Mouse (Mus musculus): ENCODE data around the gene Iqgap2. TPM values are rescaled to one million over a fixed set of nuclear protein-coding genes. Genes with fewer than 3 reads are reported as not detected.

Iqgap2 gene
- total and polyA plus RNA-seq, 3 experiments = 0.08 to 0.14 (median 0.11) TPM

- Histone ChIP-seq H3K4me1 (ENCODE audit: control insufficient read depth in 1 of 2, insufficient read depth in 2 of 2) (peaks cover 0 to 19% of the 10 kb centered on the region in 2 experiments; a peak in 2 of 4 replicates), H3K9me3 (replicated peaks; ENCODE audit: low read length) (no peaks in the 10 kb centered on the region), H3K79me2 (replicated peaks; ENCODE audit: control insufficient read depth, extremely low read depth, insufficient read depth, poor library complexity, severe bottlenecking) (no peaks in the 10 kb centered on the region), H3K27me3 (replicated peaks) (no peaks in the 10 kb centered on the region), H3K9ac (ENCODE audit: insufficient read depth, low read depth) (no peak overlapping the region), H3K36me3 (replicated peaks in 1 of 2; ENCODE audit: control insufficient read depth in 1 of 2, insufficient read depth in 1 of 2, low read length in 1 of 2) (no peaks in the 10 kb centered on the region), H3K4me2 (ENCODE audit: insufficient read depth, low read depth, poor library complexity, severe bottlenecking) (peak overlapping the region; percentile 31), H3K27ac (ENCODE audit: insufficient read depth, low read depth) (no peak overlapping the region), H3K4me3 (replicated peaks in 1 of 3; ENCODE audit: low read depth in 2 of 3, low read length in 2 of 3, poor library complexity in 1 of 3) (peak overlapping the region in 2 of 3 experiments; percentile 20 to 27)
- DNase-seq (ENCODE audit: extremely low read depth) = peak; percentile 74
- in situ Hi-C loops (cut with MboI; ENCODE audit: low pct_ligation_motif_present, low pct_unique_long_range_greater_than_20kb, low sequenced_read_pairs) (loop anchor here (5.0 kb wide), 1 partner anchor 152 kb away; no protein-coding TSS in a partner anchor), dilution Hi-C loops (cut with MboI; ENCODE audit: extremely low pct_ligation_motif_present, extremely low pct_unique_long_range_greater_than_20kb, low sequenced_read_pairs) (no loop called here)
- TF ChIP-seq TBP (conservative IDR thresholded peaks at IDR 0.05; ENCODE audit: low read depth, low read length) = no peak
- no peak for TF ChIP-seq JUN (IDR thresholded peaks at IDR 0.05; ENCODE audit: insufficient read depth, low read depth, low read length)
- no peak for TF ChIP-seq ZKSCAN1 (IDR thresholded peaks at IDR 0.05; ENCODE audit: borderline replicate concordance, low read depth, low read length)
- peak; percentile 56 for TF ChIP-seq ZC3H11A (IDR thresholded peaks at IDR 0.05; ENCODE audit: low read depth, low read length)
- no peak for TF ChIP-seq PAX5 (IDR thresholded peaks at IDR 0.05; ENCODE audit: low read length)
- TF ChIP-seq MXI1 (IDR thresholded peaks at IDR 0.05; ENCODE audit: low read depth, low read length) = 0 out of 2 replicates have a peak, but pooled peaks have one; percentile 40
- TF ChIP-seq UBTF (IDR thresholded peaks at IDR 0.05; ENCODE audit: low read depth, low read length) = no peak
- 0 out of 2 replicates have a peak, but pooled peaks have one; percentile 24 for TF ChIP-seq IRF4 (IDR thresholded peaks at IDR 0.05; ENCODE audit: low read depth, low read length)
- peak; percentile 42; the same call in 1 of the 2 replicates for TF ChIP-seq NELFE (IDR thresholded peaks at IDR 0.05; ENCODE audit: low read depth, low read length)
- no peak for TF ChIP-seq SIN3A (IDR thresholded peaks at IDR 0.05; ENCODE audit: low read length)
- no peak for TF ChIP-seq MAX (IDR thresholded peaks at IDR 0.05; ENCODE audit: low read length)
- peak; percentile 23; the same call in 1 of the 2 replicates for TF ChIP-seq TCF12 (IDR thresholded peaks at IDR 0.05; ENCODE audit: low read depth, low read length)
- TF ChIP-seq GABPA (IDR thresholded peaks at IDR 0.05; ENCODE audit: insufficient replicate concordance, low read depth, low read length) = no peak
- no peak for TF ChIP-seq POLR2AphosphoS2 (IDR thresholded peaks at IDR 0.05; ENCODE audit: low read depth, low read length)
- TF ChIP-seq ETS1 (conservative IDR thresholded peaks at IDR 0.05; ENCODE audit: low read depth, low read length) = 0 out of 2 replicates have a peak, but pooled peaks have one; percentile 5
- TF ChIP-seq CHD1 (IDR thresholded peaks at IDR 0.05; ENCODE audit: low read depth, low read length) = no peak
- TF ChIP-seq ELF1 (IDR thresholded peaks at IDR 0.05; ENCODE audit: low read depth, low read length) = peak; percentile 27; the same call in 1 of the 2 replicates
- TF ChIP-seq ZNF384 (IDR thresholded peaks at IDR 0.05; ENCODE audit: low read depth, low read length) = no peak
- no peak for TF ChIP-seq CHD2 (IDR thresholded peaks at IDR 0.05; ENCODE audit: low read length)
- peak; percentile 52 to 92 for TF ChIP-seq CTCF (conservative IDR thresholded peaks at IDR 0.05 in 1 of 2, IDR thresholded peaks at IDR 0.05 in 1 of 2; ENCODE audit: low read depth in 2 of 2, low read length in 2 of 2)
- TF ChIP-seq RAD21 (IDR thresholded peaks at IDR 0.05; ENCODE audit: low read depth, low read length) = peak; percentile 84
- no peak for TF ChIP-seq RCOR1 (conservative IDR thresholded peaks at IDR 0.05; ENCODE audit: low read depth, low read length)
- TF ChIP-seq POLR2A (IDR thresholded peaks at IDR 0.05; ENCODE audit: low read depth, low read length) = no peak
- 0 out of 2 replicates have a peak, but pooled peaks have one; percentile 11 for TF ChIP-seq MEF2A (IDR thresholded peaks at IDR 0.05; ENCODE audit: borderline replicate concordance, low read depth, low read length)
- TF ChIP-seq EP300 (IDR thresholded peaks at IDR 0.05; ENCODE audit: low read length) = no peak
- peak; percentile 29; the same call in 1 of the 2 replicates for TF ChIP-seq BHLHE40 (IDR thresholded peaks at IDR 0.05; ENCODE audit: low read depth, low read length)
- 0 out of 2 replicates have a peak, but pooled peaks have one; percentile 19 for TF ChIP-seq MYC (IDR thresholded peaks at IDR 0.05; ENCODE audit: low read depth, low read length)
- no peak for TF ChIP-seq HCFC1 (IDR thresholded peaks at IDR 0.05; ENCODE audit: low read depth, low read length)
- TF ChIP-seq KAT2A (IDR thresholded peaks at IDR 0.05; ENCODE audit: insufficient replicate concordance, low read length) = no peak
- no peak for TF ChIP-seq USF1 (IDR thresholded peaks at IDR 0.05; ENCODE audit: low read depth, low read length)
- peak; percentile 90 for TF ChIP-seq SMC3 (IDR thresholded peaks at IDR 0.05; ENCODE audit: low read depth, low read length)
- no peak for TF ChIP-seq ZMIZ1 (IDR thresholded peaks at IDR 0.05; ENCODE audit: low read depth, low read length)
- TF ChIP-seq JUND (conservative IDR thresholded peaks at IDR 0.05; ENCODE audit: low read depth, low read length) = no peak
- no peak for TF ChIP-seq E2F4 (IDR thresholded peaks at IDR 0.05; ENCODE audit: insufficient replicate concordance, low read depth, low read length)
- no peak for TF ChIP-seq USF2 (conservative IDR thresholded peaks at IDR 0.05; ENCODE audit: low read depth, low read length)
- no peak for TF ChIP-seq NRF1 (IDR thresholded peaks at IDR 0.05; ENCODE audit: low read depth, low read length)
- TF ChIP-seq MAFK (IDR thresholded peaks at IDR 0.05; ENCODE audit: insufficient replicate concordance, low read length) = no peak
- 0 out of 2 replicates have a peak, but pooled peaks have one; percentile 33 for TF ChIP-seq MAZ (IDR thresholded peaks at IDR 0.05; ENCODE audit: low read depth, low read length)
Observed at GRCm38 (mm10) chr13:95719320-95720232, 172.1 kb downstream of the Iqgap2 start.
